ENCODE assay signal across 17 mouse cellular contexts in the genomic region with DNA sequence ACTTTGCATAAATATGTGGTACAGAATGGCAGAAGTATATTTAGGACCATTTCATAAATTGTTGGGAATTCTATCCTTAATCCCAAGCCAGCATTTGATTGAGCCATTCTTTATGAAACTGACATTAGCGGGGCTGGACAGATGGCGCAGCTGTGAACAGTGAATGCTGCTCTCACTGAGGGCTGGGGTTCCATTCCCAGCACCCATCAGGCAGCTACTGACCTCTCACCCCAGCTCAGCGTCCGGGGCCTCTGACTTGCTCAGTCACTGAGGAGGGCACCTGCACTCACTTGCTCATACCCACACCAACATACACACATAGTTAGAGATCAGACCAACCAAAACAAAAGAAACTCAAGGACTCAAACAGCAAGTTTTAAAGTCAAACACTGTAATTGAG.
"Had no signal": no experiment of that assay in that cellular context is flagged by ENCODE, and none has a peak within 500 bp of the region (broad histone marks: within the 10 kb centered on the region; RNA-seq: fewer than 3 reads in every experiment).

No protein-coding gene starts in this region.

- H3K27ac ChIP-seq: limb, embryonic 10.5 days; limb, embryonic 13.5 days; liver, embryonic 12.5 days; liver, embryonic 15.5 days; lung, embryonic 15.5 days; neural tube, embryonic 12.5 days; neural tube, embryonic 15.5 days had no signal

- H3K36me3 ChIP-seq: limb, embryonic 10.5 days; limb, embryonic 13.5 days; liver, embryonic 12.5 days; liver, embryonic 15.5 days; lung, embryonic 15.5 days; neural tube, embryonic 12.5 days; neural tube, embryonic 15.5 days had no signal

- DNase-seq: kidney, adult 18-20 months; kidney, adult 9 months; kidney, postnatal 14 days; kidney, postnatal 4 days; liver; lung, adult 18-20 months; lung, postnatal 10 days; lung, postnatal 36 days; thymus, adult 18-20 months; thymus, postnatal 36 days had no signal

- ATAC-seq: liver, embryonic 12.5 days had no signal

- H3K4me2 ChIP-seq: limb, embryonic 13.5 days; liver, embryonic 12.5 days; liver, embryonic 15.5 days; lung, embryonic 15.5 days; neural tube, embryonic 12.5 days; neural tube, embryonic 15.5 days had no signal

- H3K9ac ChIP-seq: limb, embryonic 13.5 days; liver, embryonic 12.5 days; liver, embryonic 15.5 days; lung, embryonic 15.5 days; neural tube, embryonic 12.5 days; neural tube, embryonic 15.5 days had no signal

- H3K9me3 ChIP-seq: limb, embryonic 10.5 days; limb, embryonic 13.5 days; liver, embryonic 12.5 days; liver, embryonic 15.5 days; lung, embryonic 15.5 days; neural tube, embryonic 12.5 days; neural tube, embryonic 15.5 days had no signal

- H3K27me3 ChIP-seq: limb, embryonic 13.5 days; liver, embryonic 12.5 days; liver, embryonic 15.5 days; lung, embryonic 15.5 days; neural tube, embryonic 12.5 days; neural tube, embryonic 15.5 days had no signal

- H3K4me3 ChIP-seq: limb, embryonic 10.5 days; limb, embryonic 13.5 days; liver, embryonic 12.5 days; liver, embryonic 15.5 days; lung, embryonic 15.5 days; neural tube, embryonic 12.5 days; neural tube, embryonic 15.5 days had no signal
